Mouse (Mus musculus) forebrain, postnatal 0 days (tissue): ENCODE data around the gene Oxct2b. TPM values are rescaled to one million over a fixed set of nuclear protein-coding genes. Genes with fewer than 3 reads are reported as not detected.

ENCODE experiments used
- ATAC-seq: fragments of 200-750 bp; cut with Nextera tagmentation; 2 replicates; pipeline ENCODE4 v1.8.0; 2017; ENCODE audit warnings: mild to moderate bottlenecking, moderate library complexity
- DNase-seq: peaks from one replicate; pipeline ENCODE4 v3.0.0-alpha.2; 2015
- H3K27ac ChIP-seq: fragments of 300-500 bp; sonication (generic); 2 replicates; pipeline ENCODE4 v1.5.1; 2014; ENCODE audit warnings: low read depth, mild to moderate bottlenecking, antibody characterized with exemption, low read length, moderate library complexity, mixed read lengths
- H3K27me3 ChIP-seq: fragments of 300-500 bp; sonication (generic); 2 replicates; pipeline ENCODE4 v1.6.1; 2014; ENCODE audit warnings: mild to moderate bottlenecking, low read length, mixed read lengths; ENCODE audit not compliant: insufficient read depth
- H3K36me3 ChIP-seq: fragments of 300-500 bp; sonication (generic); 2 replicates; pipeline ENCODE4 v1.6.1; 2014; ENCODE audit warnings: mild to moderate bottlenecking, moderate library complexity; ENCODE audit not compliant: insufficient read depth
- H3K4me1 ChIP-seq: fragments of 300-500 bp; sonication (generic); 2 replicates; pipeline ENCODE4 v1.6.1; 2014; ENCODE audit warnings: antibody characterized with exemption; ENCODE audit not compliant: insufficient read depth
- H3K4me2 ChIP-seq: fragments of 300-500 bp; sonication (generic); 2 replicates; pipeline ENCODE4 v1.6.1; 2014; ENCODE audit warnings: low read depth, mild to moderate bottlenecking, moderate library complexity
- H3K4me3 ChIP-seq: fragments of 300-500 bp; sonication (generic); 2 replicates; pipeline ENCODE4 v1.5.1; 2014; ENCODE audit warnings: low read depth, low read length, mixed read lengths
- H3K9ac ChIP-seq: fragments of 300-500 bp; sonication (generic); 2 replicates; pipeline ENCODE4 v1.6.1; 2014; ENCODE audit warnings: mild to moderate bottlenecking
- H3K9me3 ChIP-seq: fragments of 300-500 bp; sonication (generic); 2 replicates; pipeline ENCODE4 v1.6.1; 2016; ENCODE audit warnings: low read length
- CTCF ChIP-seq: sonication (generic); IDR thresholded peaks from 2 replicates; pipeline ENCODE4 v1.5.1; 2016; ENCODE audit warnings: antibody characterized with exemption, control low read depth, low read depth
- WGBS: fragments of 180-500 bp; shearing (Covaris S2); extraction: QIAGEN DNeasy Blood & Tissue Kit; methylation state at CpG from one replicate; pipeline ENCODE4 v1.1.7; 2014; 5-methylcytosine and 5-hydroxymethylcytosine counted together
- polyA plus RNA-seq: library from polyadenylated mRNA; unstranded; fragments of >200 nt; fragmentation: Nextera tagmentation; extraction: Ambion mirVana; gene quantifications from 2 replicates; pipeline ENCODE4 v1.2.1, GENCODE M21; 2015
- total RNA-seq: library from RNA; depleted of rRNA; stranded (reverse); fragments of >200 nt; gene quantifications from 2 replicates; pipeline ENCODE4 v1.2.3, GENCODE M21; 2014; rRNA removed

Oxct2b gene
- total and polyA plus RNA-seq, 2 experiments from 2014 or later, result 0.33 to 0.62 TPM

- no peak overlapping the region for H3K4me2 ChIP-seq
- H3K9me3 ChIP-seq, result no peaks in the 10 kb centered on the region
- H3K36me3 ChIP-seq, result no peaks in the 10 kb centered on the region
- DNase-seq (no peak), ATAC-seq (no peak)
- no peak overlapping the region for H3K9ac ChIP-seq
- no peak overlapping the region for H3K27ac ChIP-seq
- whole genome bisulfite sequencing, result 92% methylated on average over 15 of the region's 15 CpGs
- no peaks in the 10 kb centered on the region for H3K27me3 ChIP-seq
- no peak for TF ChIP-seq CTCF
- no peak overlapping the region for H3K4me3 ChIP-seq
- H3K4me1 ChIP-seq, result no peaks in the 10 kb centered on the region
These were observed 48.1 kb downstream of the Oxct2b start for GRCm38 (mm10) chr4:123164157-123164556.

Other genes with a start within 250 kb of the Oxct2b start
- gene Cap1, start 230.2 kb upstream of the Oxct2b start, total RNA-seq, result 155 and 161 TPM in 2 replicates
- 68.5 and 75.2 TPM in 2 replicates for gene Cap1, start 230.2 kb upstream of the Oxct2b start, polyA plus RNA-seq
- gene Mfsd2a, start 155.1 kb upstream of the Oxct2b start, total RNA-seq, result 34.7 and 40.7 TPM in 2 replicates
- gene Mfsd2a, start 155.1 kb upstream of the Oxct2b start, polyA plus RNA-seq, result 30.6 and 33.4 TPM in 2 replicates
- 106 and 113 TPM in 2 replicates for gene Mycl, start 120.6 kb upstream of the Oxct2b start, total RNA-seq
- gene Mycl, start 120.6 kb upstream of the Oxct2b start, polyA plus RNA-seq, result 65.9 and 67.6 TPM in 2 replicates
- 22.8 and 23.7 TPM in 2 replicates for gene Trit1, start 99.7 kb upstream of the Oxct2b start, total RNA-seq
- gene Trit1, start 99.7 kb upstream of the Oxct2b start, polyA plus RNA-seq, result 20.4 and 22.1 TPM in 2 replicates
- gene Bmp8b, start 11.1 kb upstream of the Oxct2b start, total RNA-seq, result 0.31 and 0.62 TPM in 2 replicates
- gene Bmp8b, start 11.1 kb upstream of the Oxct2b start, polyA plus RNA-seq, result 0.15 and 0.40 TPM in 2 replicates
- gene Ppie, start 23.7 kb downstream of the Oxct2b start, total RNA-seq, result 28.9 and 34.2 TPM in 2 replicates
- 47.7 and 53.6 TPM in 2 replicates for gene Ppie, start 23.7 kb downstream of the Oxct2b start, polyA plus RNA-seq
- 57.1 and 58.5 TPM in 2 replicates for gene Hpcal4, start 67.0 kb downstream of the Oxct2b start, total RNA-seq
- gene Hpcal4, start 67.0 kb downstream of the Oxct2b start, polyA plus RNA-seq, result 45.5 and 78.1 TPM in 2 replicates
- 2.4 and 3.4 TPM in 2 replicates for gene Nt5c1a, start 85.2 kb downstream of the Oxct2b start, total RNA-seq
- 0.26 and 0.33 TPM in 2 replicates for gene Nt5c1a, start 85.2 kb downstream of the Oxct2b start, polyA plus RNA-seq
- 3.6 and 6.3 TPM in 2 replicates for gene Heyl, start 117.3 kb downstream of the Oxct2b start, total RNA-seq
- gene Heyl, start 117.3 kb downstream of the Oxct2b start, polyA plus RNA-seq, result 4.2 and 4.6 TPM in 2 replicates
- gene Pabpc4, start 146.1 kb downstream of the Oxct2b start, total RNA-seq, result 83.7 and 92.6 TPM in 2 replicates
- 24.8 and 28.2 TPM in 2 replicates for gene Pabpc4, start 146.1 kb downstream of the Oxct2b start, polyA plus RNA-seq
- gene Oxct2a, start 207.4 kb downstream of the Oxct2b start, total RNA-seq, result 0.15 and 0.19 TPM in 2 replicates
- 0.08 TPM in 1 of 2 replicates, not detected in the other for gene Oxct2a, start 207.4 kb downstream of the Oxct2b start, polyA plus RNA-seq
- 0.31 and 0.90 TPM in 2 replicates for gene Bmp8a, start 227.0 kb downstream of the Oxct2b start, total RNA-seq
- gene Bmp8a, start 227.0 kb downstream of the Oxct2b start, polyA plus RNA-seq, result 0.15 and 0.19 TPM in 2 replicates